Mouse (Mus musculus) gastrocnemius, adult 8-10 months (tissue): ENCODE data around the gene Fbxl15. TPM values are rescaled to one million over a fixed set of nuclear protein-coding genes. Genes with fewer than 3 reads are reported as not detected.

Experiments
- DNase-seq, 2 experiments: peaks; one replicate each; pipeline ENCODE4 v3.0.0; 2022; ENCODE audit warnings: low spot score in 2 of 2
- total RNA-seq, 4 experiments: library from RNA; stranded (reverse); gene quantifications; 2 replicates each; pipeline ENCODE4 v1.2.4; 2022

The Fbxl15 gene
- total RNA-seq, 4 experiments from 2014 or later: 2.0 to 3.9 (median 3.0) TPM

- no peak for DNase-seq
Observed at GRCm38 (mm10) chr19:46344710-46345419, 16.9 kb downstream of the Fbxl15 start.

GRCm38 (mm10) chr19:46347146-46347545 is 19.2 kb downstream of the Fbxl15 start:
- no peak for DNase-seq

GRCm38 (mm10) chr19:46347936-46348668 is 20.1 kb downstream of the Fbxl15 start:
- DNase-seq: no peak

- peak; percentile 37 to 59 for DNase-seq
Observed at GRCm38 (mm10) chr19:46348761-46349458, 20.9 kb downstream of the Fbxl15 start.

GRCm38 (mm10) chr19:46349550-46349949 is 21.6 kb downstream of the Fbxl15 start:
- DNase-seq: no peak

- no peak for DNase-seq
Observed at GRCm38 (mm10) chr19:46350168-46350932, 22.4 kb downstream of the Fbxl15 start, which contains the start of gene 2310034G01Rik. Gene 2310034G01Rik (minus strand): TSS chr19:46350302.

- peak; percentile 46 to 78 for DNase-seq
Observed at GRCm38 (mm10) chr19:46356701-46357138, 28.7 kb downstream of the Fbxl15 start.

- no peak for DNase-seq
Observed at GRCm38 (mm10) chr19:46357344-46358280, 29.6 kb downstream of the Fbxl15 start.

- DNase-seq: no peak
Observed at GRCm38 (mm10) chr19:46358381-46358780, 30.4 kb downstream of the Fbxl15 start.

- no peak for DNase-seq
Observed at GRCm38 (mm10) chr19:46362104-46362503, 34.1 kb downstream of the Fbxl15 start.

GRCm38 (mm10) chr19:46363294-46364009 is 35.5 kb downstream of the Fbxl15 start:
- DNase-seq: no peak

GRCm38 (mm10) chr19:46367798-46368590 is 40.0 kb downstream of the Fbxl15 start:
- DNase-seq: no peak

GRCm38 (mm10) chr19:46369204-46369603 is 41.2 kb downstream of the Fbxl15 start:
- DNase-seq: peak; percentile 55 to 71

GRCm38 (mm10) chr19:46374477-46375088 is 46.6 kb downstream of the Fbxl15 start:
- no peak for DNase-seq

GRCm38 (mm10) chr19:46375489-46375888 is 47.5 kb downstream of the Fbxl15 start:
- DNase-seq: no peak

GRCm38 (mm10) chr19:46375891-46376290 is 47.9 kb downstream of the Fbxl15 start:
- DNase-seq: no peak
